Mouse (Mus musculus) erythroblast, embryonic 14.5 days (primary cell): ENCODE results near the gene Sp8.

Experiments used
- GATA1 ChIP-seq: IDR thresholded peaks from 2 replicates; pipeline ENCODE4 v1.6.1; 2012; ENCODE audit warnings: low read length, inconsistent platforms, mixed read lengths
- TAL1 ChIP-seq: IDR thresholded peaks from 3 replicates; pipeline ENCODE4 v1.6.1; 2012; ENCODE audit warnings: low read length, inconsistent platforms, mixed read lengths

- TF ChIP-seq GATA1 (no peak), TAL1 (no peak)
Measured at GRCm38 (mm10) chr12:118887964-118888363, 41.8 kb downstream of the Sp8 start.
